Mouse (Mus musculus) midbrain, embryonic 10.5 days (tissue): ENCODE results near the gene Rbms3. TPM values are rescaled to one million over a fixed set of nuclear protein-coding genes. Genes with fewer than 3 reads are reported as not detected.

Experiments
- DNase-seq: peaks from one replicate; pipeline ENCODE4 v3.0.0-alpha.2; 2017; ENCODE audit warnings: low spot score
- H3K27ac ChIP-seq: fragments of 300-500 bp; sonication (generic); replicated peaks from 2 replicates; pipeline ENCODE4 v1.5.1; 2016; ENCODE audit warnings: mild to moderate bottlenecking
- H3K27me3 ChIP-seq: fragments of 300-500 bp; sonication (generic); 2 replicates; pipeline ENCODE4 v1.6.1; 2016; ENCODE audit warnings: low read depth, mild to moderate bottlenecking; ENCODE audit not compliant: poor library complexity, severe bottlenecking
- H3K36me3 ChIP-seq: fragments of 300-500 bp; sonication (generic); 2 replicates; pipeline ENCODE4 v1.6.1; 2016; ENCODE audit warnings: mild to moderate bottlenecking, moderate library complexity
- H3K4me1 ChIP-seq: fragments of 300-500 bp; sonication (generic); 2 replicates; pipeline ENCODE4 v1.6.1; 2016
- H3K4me3 ChIP-seq: fragments of 300-500 bp; sonication (generic); 2 replicates; pipeline ENCODE4 v1.5.1; 2016; ENCODE audit warnings: mild to moderate bottlenecking, moderate library complexity
- H3K9me3 ChIP-seq: fragments of 300-500 bp; sonication (generic); replicated peaks from 2 replicates; pipeline ENCODE4 v1.6.1; 2016; ENCODE audit warnings: mild to moderate bottlenecking
- WGBS: fragments of 180-500 bp; shearing (Covaris S2); methylation state at CpG from one replicate; pipeline ENCODE4 v1.1.7; 2016; 5-methylcytosine and 5-hydroxymethylcytosine counted together
- polyA plus RNA-seq: library from polyadenylated mRNA; unstranded; fragments of >200 nt; fragmentation: Nextera tagmentation; extraction: Ambion mirVana; gene quantifications from 2 replicates; pipeline ENCODE4 v1.2.1, GENCODE M21; 2016

Gene Rbms3
- polyA plus RNA-seq, 1 experiment from 2014 or later: 11.4 TPM

GRCm38 (mm10) chr9:116569680-116570079 lies 1060.0 kb downstream of the Rbms3 start:
- no peaks in the 10 kb centered on the region for H3K4me1 ChIP-seq
- WGBS: 89% methylated on average over 2 of the region's 2 CpGs
- no peaks in the 10 kb centered on the region for H3K36me3 ChIP-seq

GRCm38 (mm10) chr9:116566711-116567110 lies 1063.0 kb downstream of the Rbms3 start:
- no peak overlapping the region for H3K27ac ChIP-seq
- WGBS: 90% methylated on average over 7 of the region's 7 CpGs
- H3K4me3 ChIP-seq: no peak overlapping the region
- H3K27me3 ChIP-seq: no peaks in the 10 kb centered on the region
- H3K36me3 ChIP-seq: no peaks in the 10 kb centered on the region
- DNase-seq: no peak
- no peaks in the 10 kb centered on the region for H3K9me3 ChIP-seq
- H3K4me1 ChIP-seq: no peaks in the 10 kb centered on the region

More at GRCm38 (mm10) chr9:116569680-116570079, 1060.0 kb downstream of the Rbms3 start:
- Histone ChIP-seq H3K27me3 (no peaks in the 10 kb centered on the region), H3K4me3 (no peak overlapping the region), H3K27ac (no peak overlapping the region), H3K9me3 (no peaks in the 10 kb centered on the region)
- no peak for DNase-seq

- Histone ChIP-seq H3K36me3 (no peaks in the 10 kb centered on the region), H3K27ac (no peak overlapping the region), H3K4me3 (no peak overlapping the region), H3K4me1 (no peaks in the 10 kb centered on the region), H3K27me3 (no peaks in the 10 kb centered on the region), H3K9me3 (no peaks in the 10 kb centered on the region)
- DNase-seq: peak; percentile 10
- 92% methylated on average over 5 of the region's 5 CpGs for WGBS
Observed at GRCm38 (mm10) chr9:116557781-116558180, 1071.9 kb downstream of the Rbms3 start.

- Histone ChIP-seq H3K27ac (no peak overlapping the region), H3K4me3 (no peak overlapping the region), H3K27me3 (no peaks in the 10 kb centered on the region), H3K4me1 (no peaks in the 10 kb centered on the region), H3K36me3 (no peaks in the 10 kb centered on the region), H3K9me3 (no peaks in the 10 kb centered on the region)
- WGBS: 63% methylated on average over 8 of the region's 8 CpGs
- DNase-seq: peak; percentile 11
Observed at GRCm38 (mm10) chr9:116556641-116557040, 1073.1 kb downstream of the Rbms3 start.

- WGBS: 87% methylated on average over 3 of the region's 3 CpGs
- Histone ChIP-seq H3K27ac (no peak overlapping the region), H3K27me3 (no peaks in the 10 kb centered on the region), H3K36me3 (no peaks in the 10 kb centered on the region), H3K9me3 (no peaks in the 10 kb centered on the region), H3K4me1 (no peaks in the 10 kb centered on the region), H3K4me3 (no peak overlapping the region)
- no peak for DNase-seq
Observed at GRCm38 (mm10) chr9:116553181-116553580, 1076.5 kb downstream of the Rbms3 start.

- no peaks in the 10 kb centered on the region for H3K36me3 ChIP-seq
- H3K27ac ChIP-seq: no peak overlapping the region
- WGBS: 83% methylated on average over 4 of the region's 4 CpGs
- no peak overlapping the region for H3K4me3 ChIP-seq
- H3K9me3 ChIP-seq: no peaks in the 10 kb centered on the region
- H3K4me1 ChIP-seq: no peaks in the 10 kb centered on the region
- DNase-seq: no peak
- H3K27me3 ChIP-seq: no peaks in the 10 kb centered on the region
Observed at GRCm38 (mm10) chr9:116546156-116546555, 1083.6 kb downstream of the Rbms3 start.

- no peaks in the 10 kb centered on the region for H3K9me3 ChIP-seq
- 92% methylated on average over 4 of the region's 4 CpGs for WGBS
- no peak overlapping the region for H3K27ac ChIP-seq
- H3K27me3 ChIP-seq: no peaks in the 10 kb centered on the region
- no peak overlapping the region for H3K4me3 ChIP-seq
- no peak for DNase-seq
- H3K4me1 ChIP-seq: no peaks in the 10 kb centered on the region
- H3K36me3 ChIP-seq: no peaks in the 10 kb centered on the region
Observed at GRCm38 (mm10) chr9:116542793-116543192, 1086.9 kb downstream of the Rbms3 start.

- no peaks in the 10 kb centered on the region for H3K4me1 ChIP-seq
- no peak for DNase-seq
- H3K36me3 ChIP-seq: no peaks in the 10 kb centered on the region
- 90% methylated on average over 7 of the region's 7 CpGs for WGBS
- no peaks in the 10 kb centered on the region for H3K9me3 ChIP-seq
- no peak overlapping the region for H3K27ac ChIP-seq
- no peak overlapping the region for H3K4me3 ChIP-seq
- no peaks in the 10 kb centered on the region for H3K27me3 ChIP-seq
Observed at GRCm38 (mm10) chr9:116541976-116542375, 1087.7 kb downstream of the Rbms3 start.

- H3K27ac ChIP-seq: no peak overlapping the region
- no peaks in the 10 kb centered on the region for H3K36me3 ChIP-seq
- H3K27me3 ChIP-seq: no peaks in the 10 kb centered on the region
- peaks cover 7% of the 10 kb centered on the region; the same call in 1 of the 2 replicates for H3K9me3 ChIP-seq
- 63% methylated on average over 3 of the region's 3 CpGs for WGBS
- no peak overlapping the region for H3K4me3 ChIP-seq
- peak; percentile 33 for DNase-seq
- no peaks in the 10 kb centered on the region for H3K4me1 ChIP-seq
Observed at GRCm38 (mm10) chr9:116535709-116536108, 1094.0 kb downstream of the Rbms3 start.

GRCm38 (mm10) chr9:116533381-116533780 lies 1096.3 kb downstream of the Rbms3 start:
- Histone ChIP-seq H3K36me3 (no peaks in the 10 kb centered on the region), H3K27ac (no peak overlapping the region), H3K4me3 (no peak overlapping the region), H3K27me3 (no peaks in the 10 kb centered on the region), H3K4me1 (no peaks in the 10 kb centered on the region), H3K9me3 (peaks cover 7% of the 10 kb centered on the region; the same call in 1 of the 2 replicates)
- DNase-seq: no peak
- WGBS: 84% methylated on average over 5 of the region's 5 CpGs

- H3K36me3 ChIP-seq: no peaks in the 10 kb centered on the region
- WGBS: 96% methylated on average over 4 of the region's 4 CpGs
- H3K4me1 ChIP-seq: no peaks in the 10 kb centered on the region
- H3K4me3 ChIP-seq: no peak overlapping the region
- peaks cover 7% of the 10 kb centered on the region; the same call in 1 of the 2 replicates for H3K9me3 ChIP-seq
- no peak for DNase-seq
- no peaks in the 10 kb centered on the region for H3K27me3 ChIP-seq
- H3K27ac ChIP-seq: no peak overlapping the region
Observed at GRCm38 (mm10) chr9:116531121-116531520, 1098.6 kb downstream of the Rbms3 start.

- no peaks in the 10 kb centered on the region for H3K4me1 ChIP-seq
- H3K4me3 ChIP-seq: no peak overlapping the region
- no peaks in the 10 kb centered on the region for H3K27me3 ChIP-seq
- no peaks in the 10 kb centered on the region for H3K9me3 ChIP-seq
- H3K36me3 ChIP-seq: no peaks in the 10 kb centered on the region
- no peak for DNase-seq
- 85% methylated on average over 5 of the region's 5 CpGs for WGBS
- H3K27ac ChIP-seq: no peak overlapping the region
Observed at GRCm38 (mm10) chr9:116524386-116524785, 1105.3 kb downstream of the Rbms3 start.
